Mouse (Mus musculus): Measurements from ENCODE around the gene Col13a1. TPM values are rescaled to one million over a fixed set of nuclear protein-coding genes. Genes with fewer than 3 reads are reported as not detected.
A peak's percentile ranks its signal among the peaks of the same experiment; 100 is the strongest.

The Col13a1 gene
- polyA plus RNA-seq, 1 experiment = not detected

DNA sequence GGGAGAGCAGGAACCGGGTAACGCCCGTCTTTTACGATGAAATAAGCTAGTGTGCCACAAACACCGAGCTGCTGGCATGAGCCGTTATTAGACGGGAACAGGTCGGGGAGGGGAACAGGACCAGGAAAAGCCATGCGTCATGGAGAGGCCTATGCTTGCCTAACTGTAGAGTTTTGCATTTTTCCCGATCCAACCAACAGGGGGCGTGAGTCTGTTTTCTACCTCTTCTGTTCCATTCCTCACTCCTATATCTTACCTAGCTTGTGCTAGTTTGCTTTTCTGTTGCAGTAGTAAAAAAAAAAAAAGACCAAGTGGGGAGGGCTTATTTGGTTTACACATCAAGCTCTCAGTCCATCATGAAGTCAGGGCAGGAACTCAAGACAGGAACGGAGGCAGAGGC lies 61.8 kb downstream of the Col13a1 start:
- no peak for TF ChIP-seq CTCF (IDR thresholded peaks at IDR 0.05; ENCODE audit: borderline replicate concordance, insufficient read depth, low read length)
- no peak for TF ChIP-seq POLR2A (IDR thresholded peaks at IDR 0.05; ENCODE audit: low read depth, low read length)
- no peak overlapping the region for H3K4me3 ChIP-seq (ENCODE audit: insufficient read depth, low read length)
- no peak overlapping the region for H3K27ac ChIP-seq (ENCODE audit: insufficient read depth, low read length)
- H3K4me1 ChIP-seq (ENCODE audit: control insufficient read depth, insufficient read depth, low read length) = peaks cover 3% of the 10 kb centered on the region; the same call in 1 of the 2 replicates

DNA sequence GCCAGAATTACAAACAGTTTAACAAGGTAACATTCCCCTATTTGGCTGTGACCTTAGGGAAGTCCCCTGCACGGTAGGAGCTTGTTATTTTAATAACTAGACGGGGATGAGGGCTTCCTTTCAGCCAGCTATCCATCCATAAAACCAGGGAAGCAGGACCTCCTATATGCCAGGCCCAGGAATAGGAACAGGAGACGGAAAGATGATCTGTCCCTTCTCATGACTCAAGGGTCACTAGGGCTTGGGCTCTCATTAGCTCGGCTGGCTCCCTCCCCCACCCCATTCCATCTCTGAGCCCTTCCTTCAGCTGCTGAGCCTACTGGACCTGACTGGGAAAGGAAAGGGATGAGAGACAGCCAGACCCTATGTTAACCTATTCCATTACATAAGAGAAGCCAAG lies 67.1 kb downstream of the Col13a1 start:
- H3K4me1 ChIP-seq (ENCODE audit: control insufficient read depth, insufficient read depth, low read length) = no peaks in the 10 kb centered on the region
- no peak overlapping the region for H3K27ac ChIP-seq (ENCODE audit: insufficient read depth, low read length)
- H3K4me3 ChIP-seq (ENCODE audit: insufficient read depth, low read length) = no peak overlapping the region
- TF ChIP-seq POLR2A (IDR thresholded peaks at IDR 0.05; ENCODE audit: low read depth, low read length) (no peak), CTCF (IDR thresholded peaks at IDR 0.05; ENCODE audit: borderline replicate concordance, insufficient read depth, low read length) (no peak)

DNA sequence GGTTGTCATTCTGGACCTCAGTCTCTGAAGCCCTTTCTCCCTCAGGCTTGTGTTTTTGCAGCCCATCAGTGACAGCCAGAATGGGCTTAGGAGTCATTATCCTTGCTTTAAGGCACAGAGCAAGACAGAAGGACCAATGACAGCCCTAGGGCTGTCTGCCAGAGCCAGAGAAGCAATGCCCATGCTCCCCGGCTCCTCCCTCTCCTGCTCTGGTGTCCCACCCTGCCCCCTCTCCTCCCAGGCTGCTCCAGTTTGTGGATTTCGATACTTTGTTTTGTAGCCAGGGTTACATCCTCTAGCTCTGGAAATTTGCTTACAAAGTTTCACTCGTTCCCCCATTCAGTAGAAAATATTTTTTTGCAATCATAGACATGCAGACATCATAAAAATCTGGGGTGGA lies 69.9 kb downstream of the Col13a1 start:
- TF ChIP-seq CTCF (IDR thresholded peaks at IDR 0.05; ENCODE audit: borderline replicate concordance, insufficient read depth, low read length) (no peak), POLR2A (IDR thresholded peaks at IDR 0.05; ENCODE audit: low read depth, low read length) (no peak)
- Histone ChIP-seq H3K27ac (ENCODE audit: insufficient read depth, low read length) (no peak overlapping the region), H3K4me3 (ENCODE audit: insufficient read depth, low read length) (no peak overlapping the region), H3K4me1 (ENCODE audit: control insufficient read depth, insufficient read depth, low read length) (no peaks in the 10 kb centered on the region)

DNA sequence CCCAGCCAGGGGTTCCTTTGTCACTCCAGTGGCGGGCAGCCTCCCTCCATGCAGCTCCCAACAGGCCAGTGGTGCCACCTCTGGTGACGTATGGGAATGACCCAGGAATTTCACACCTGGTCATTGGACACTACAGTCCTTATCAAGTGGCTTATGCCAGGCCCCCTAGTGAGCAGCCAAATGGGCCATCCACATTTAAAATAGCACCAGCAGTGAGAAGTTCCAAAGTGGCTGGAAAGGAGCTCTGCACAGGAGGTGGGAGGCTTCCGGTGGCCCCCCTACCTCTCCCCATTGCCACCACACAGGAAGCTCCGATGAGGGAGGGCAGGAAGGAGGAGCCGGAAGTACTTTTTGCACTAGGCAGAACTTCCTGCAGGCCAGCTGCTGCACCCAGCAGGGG lies 72.7 kb downstream of the Col13a1 start:
- no peak for TF ChIP-seq POLR2A (IDR thresholded peaks at IDR 0.05; ENCODE audit: low read depth, low read length)
- TF ChIP-seq CTCF (IDR thresholded peaks at IDR 0.05; ENCODE audit: borderline replicate concordance, insufficient read depth, low read length) = no peak
- no peak overlapping the region for H3K27ac ChIP-seq (ENCODE audit: insufficient read depth, low read length)
- H3K4me3 ChIP-seq (ENCODE audit: insufficient read depth, low read length) = no peak overlapping the region

DNA sequence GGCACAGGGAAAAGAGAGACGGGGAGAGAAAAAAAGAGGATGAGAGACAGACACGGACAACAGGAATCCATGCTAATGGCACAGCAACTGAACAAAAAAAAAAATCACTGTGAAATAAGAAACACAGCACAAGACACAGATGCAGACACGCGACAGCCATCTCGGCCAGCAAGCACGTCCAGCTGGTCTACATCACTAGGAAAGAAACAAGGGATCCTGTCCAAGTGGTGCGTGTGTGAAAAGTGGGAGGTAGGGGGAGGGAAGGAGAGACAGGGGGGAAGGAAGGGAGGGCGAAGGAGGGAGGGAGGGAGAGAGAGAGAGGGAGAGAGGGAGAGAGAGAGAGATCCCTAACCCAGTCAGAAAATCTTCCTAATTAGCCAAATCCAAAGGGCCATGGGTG lies 73.6 kb downstream of the Col13a1 start:
- H3K4me3 ChIP-seq (ENCODE audit: insufficient read depth, low read length) = no peak overlapping the region
- H3K27ac ChIP-seq (ENCODE audit: insufficient read depth, low read length) = no peak overlapping the region
- H3K4me1 ChIP-seq (ENCODE audit: control insufficient read depth, insufficient read depth, low read length) = no peaks in the 10 kb centered on the region
- no peak for TF ChIP-seq CTCF (IDR thresholded peaks at IDR 0.05; ENCODE audit: borderline replicate concordance, insufficient read depth, low read length)
- no peak for TF ChIP-seq POLR2A (IDR thresholded peaks at IDR 0.05; ENCODE audit: low read depth, low read length)

More for the DNA sequence above, 72.7 kb downstream of the Col13a1 start:
- H3K4me1 ChIP-seq (ENCODE audit: control insufficient read depth, insufficient read depth, low read length) = no peaks in the 10 kb centered on the region

DNA sequence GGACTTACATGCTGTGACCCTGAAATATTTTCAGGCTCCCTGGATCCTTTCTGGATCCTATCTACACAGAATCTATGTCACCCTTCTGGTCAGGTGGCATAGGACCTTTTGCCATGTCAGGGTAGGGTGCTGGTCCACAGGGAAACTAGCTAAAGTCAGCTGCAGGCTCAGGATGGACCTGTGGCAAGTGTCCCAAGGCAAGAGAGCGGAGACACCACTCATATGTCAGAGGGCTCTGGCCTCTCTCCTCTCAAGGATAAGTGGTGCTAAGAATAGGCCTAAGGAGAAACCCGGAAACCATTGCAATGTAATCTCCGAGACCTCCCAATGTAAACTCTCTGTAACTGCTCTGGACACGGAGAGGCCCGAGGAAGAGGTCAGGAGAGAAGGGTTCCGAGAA lies 80.8 kb downstream of the Col13a1 start:
- TF ChIP-seq CTCF (IDR thresholded peaks at IDR 0.05; ENCODE audit: borderline replicate concordance, insufficient read depth, low read length) (no peak), POLR2A (IDR thresholded peaks at IDR 0.05; ENCODE audit: low read depth, low read length) (no peak)
- Histone ChIP-seq H3K4me3 (ENCODE audit: insufficient read depth, low read length) (no peak overlapping the region), H3K4me1 (ENCODE audit: control insufficient read depth, insufficient read depth, low read length) (no peaks in the 10 kb centered on the region), H3K27ac (ENCODE audit: insufficient read depth, low read length) (no peak overlapping the region)

DNA sequence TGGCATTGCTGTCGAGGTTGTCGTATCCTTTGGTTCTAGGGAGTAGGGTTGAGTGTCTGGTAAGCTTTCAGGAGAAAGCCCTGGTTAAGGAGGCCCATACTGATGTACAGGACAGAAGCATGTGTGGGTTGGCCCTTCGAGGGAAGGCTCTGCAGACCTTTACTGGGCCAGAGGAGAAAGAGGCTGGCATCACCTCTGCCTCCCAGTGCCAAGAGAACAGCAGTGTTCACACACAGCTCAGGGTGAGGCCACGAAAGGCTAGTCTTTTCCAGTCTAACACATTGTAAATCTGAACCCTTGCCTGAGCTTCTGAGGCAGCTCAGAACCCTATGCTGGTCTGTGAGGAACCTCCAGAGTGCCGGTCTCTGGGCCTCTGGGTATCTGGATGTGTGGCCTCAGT lies 84.3 kb downstream of the Col13a1 start:
- no peak overlapping the region for H3K4me3 ChIP-seq (ENCODE audit: insufficient read depth, low read length)
- H3K27ac ChIP-seq (ENCODE audit: insufficient read depth, low read length) = no peak overlapping the region
- TF ChIP-seq CTCF (IDR thresholded peaks at IDR 0.05; ENCODE audit: borderline replicate concordance, insufficient read depth, low read length) (no peak), POLR2A (IDR thresholded peaks at IDR 0.05; ENCODE audit: low read depth, low read length) (no peak)
- no peaks in the 10 kb centered on the region for H3K4me1 ChIP-seq (ENCODE audit: control insufficient read depth, insufficient read depth, low read length)

DNA sequence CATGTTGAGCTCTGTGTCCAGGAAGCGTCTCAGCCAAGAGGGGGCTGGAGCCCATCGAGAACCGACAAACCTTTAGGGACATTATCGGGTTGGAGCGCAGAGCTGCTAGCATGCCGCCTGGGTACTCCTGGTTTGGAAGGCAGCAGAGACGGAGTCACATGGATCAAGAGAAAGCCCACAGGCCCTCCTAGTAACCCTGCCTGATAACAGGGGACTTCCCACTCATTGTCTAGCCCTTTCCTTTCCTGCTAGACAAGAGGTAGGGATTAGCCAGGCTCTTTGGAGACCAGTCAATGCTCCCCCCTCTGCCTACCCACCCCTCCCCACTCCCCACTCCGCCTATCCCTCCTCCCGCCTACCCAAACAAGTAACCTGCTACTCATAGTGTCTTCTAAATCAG lies 87.8 kb downstream of the Col13a1 start:
- Histone ChIP-seq H3K4me3 (ENCODE audit: insufficient read depth, low read length) (no peak overlapping the region), H3K27ac (ENCODE audit: insufficient read depth, low read length) (no peak overlapping the region), H3K4me1 (ENCODE audit: control insufficient read depth, insufficient read depth, low read length) (no peaks in the 10 kb centered on the region)
- TF ChIP-seq POLR2A (IDR thresholded peaks at IDR 0.05; ENCODE audit: low read depth, low read length) (no peak), CTCF (IDR thresholded peaks at IDR 0.05; ENCODE audit: borderline replicate concordance, insufficient read depth, low read length) (no peak)

DNA sequence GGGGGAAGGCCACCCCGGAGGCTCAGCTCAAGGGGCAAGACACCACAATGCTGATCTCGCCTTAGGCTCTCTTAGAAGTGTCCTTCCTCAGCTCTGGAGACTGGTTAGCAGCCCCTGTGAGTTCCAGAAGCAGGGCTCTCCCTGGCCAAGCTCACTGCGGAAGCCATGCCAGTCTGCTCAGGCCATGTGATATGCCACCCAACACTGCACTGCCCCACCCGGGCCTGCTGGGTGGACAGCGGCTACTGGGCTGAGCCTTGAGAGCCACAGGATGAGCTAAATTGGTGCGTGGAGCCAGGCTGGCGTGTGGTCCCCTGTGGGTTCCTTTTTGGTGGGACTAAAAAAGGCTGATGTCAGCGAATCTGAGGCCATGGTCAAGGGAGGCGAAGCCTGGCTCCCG lies 88.6 kb downstream of the Col13a1 start:
- H3K27ac ChIP-seq (ENCODE audit: insufficient read depth, low read length) = no peak overlapping the region

DNA sequence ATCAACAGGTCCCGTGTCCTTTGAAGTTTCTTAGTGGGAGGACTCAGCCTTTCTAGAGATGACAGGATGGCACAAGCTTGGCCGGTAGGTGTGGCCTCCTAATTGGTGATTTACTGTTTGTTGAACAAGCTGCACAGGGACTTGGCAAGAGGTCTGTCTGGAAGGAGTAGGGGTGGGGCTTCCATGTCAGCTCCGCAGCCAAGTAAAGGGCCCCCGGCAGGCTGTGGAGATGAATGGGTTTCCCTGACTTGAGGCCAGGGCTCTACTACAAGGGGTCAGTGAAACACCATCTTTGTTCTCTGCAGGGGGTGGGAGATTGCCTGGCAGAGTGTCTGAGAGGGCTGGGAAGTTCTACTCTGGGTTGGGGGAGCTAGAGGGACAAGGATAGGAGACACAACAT lies 99.5 kb downstream of the Col13a1 start:
- Histone ChIP-seq H3K4me1 (ENCODE audit: control insufficient read depth, insufficient read depth, low read length) (no peaks in the 10 kb centered on the region), H3K27ac (ENCODE audit: insufficient read depth, low read length) (no peak overlapping the region)
- TF ChIP-seq CTCF (IDR thresholded peaks at IDR 0.05; ENCODE audit: borderline replicate concordance, insufficient read depth, low read length) = no peak
- no peak for TF ChIP-seq POLR2A (IDR thresholded peaks at IDR 0.05; ENCODE audit: low read depth, low read length)

More for the DNA sequence above, 88.6 kb downstream of the Col13a1 start:
- TF ChIP-seq POLR2A (IDR thresholded peaks at IDR 0.05; ENCODE audit: low read depth, low read length) (no peak), CTCF (IDR thresholded peaks at IDR 0.05; ENCODE audit: borderline replicate concordance, insufficient read depth, low read length) (no peak)
- Histone ChIP-seq H3K4me3 (ENCODE audit: insufficient read depth, low read length) (no peak overlapping the region), H3K4me1 (ENCODE audit: control insufficient read depth, insufficient read depth, low read length) (no peaks in the 10 kb centered on the region)

DNA sequence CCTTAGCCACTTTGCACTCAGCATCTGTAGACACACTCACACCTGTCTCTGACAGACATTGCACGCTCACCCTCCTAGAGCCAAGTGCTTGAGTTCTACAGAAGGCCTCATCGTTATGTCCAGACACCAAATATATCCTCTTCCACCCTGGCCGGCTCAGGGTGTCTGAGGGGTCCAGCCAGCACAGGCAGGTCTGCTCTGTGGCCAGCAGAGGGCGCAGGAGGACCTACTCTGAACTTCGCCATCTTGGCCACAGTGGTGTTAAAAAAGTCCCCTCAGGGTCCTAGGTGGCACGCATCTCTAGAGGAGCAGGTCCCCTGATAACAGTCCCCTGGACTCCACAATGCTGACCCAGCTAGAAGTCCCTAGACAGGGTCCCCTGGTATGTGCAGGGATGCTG lies 101.1 kb downstream of the Col13a1 start:
- H3K4me3 ChIP-seq (ENCODE audit: insufficient read depth, low read length) = no peak overlapping the region
- H3K4me1 ChIP-seq (ENCODE audit: control insufficient read depth, insufficient read depth, low read length) = no peaks in the 10 kb centered on the region
- H3K27ac ChIP-seq (ENCODE audit: insufficient read depth, low read length) = no peak overlapping the region
- TF ChIP-seq POLR2A (IDR thresholded peaks at IDR 0.05; ENCODE audit: low read depth, low read length) (no peak), CTCF (IDR thresholded peaks at IDR 0.05; ENCODE audit: borderline replicate concordance, insufficient read depth, low read length) (peak; percentile 89)

More for the DNA sequence above, 99.5 kb downstream of the Col13a1 start:
- H3K4me3 ChIP-seq (ENCODE audit: insufficient read depth, low read length) = no peak overlapping the region
